Mouse (Mus musculus) left cerebral cortex, adult 11 months (tissue): ENCODE data around the gene Gsc.
A peak's percentile ranks its signal among the peaks of the same experiment; 100 is the strongest.
"Not testable (repeated sequence)": the region's sequence is repeated elsewhere in the genome, so short reads cannot be mapped to it uniquely, and the experiment has no call there.

Source experiments
- DNase-seq: peaks from one replicate; pipeline ENCODE4 v3.0.0; 2022; ENCODE audit warnings: low spot score

Gene Gsc

GRCm38 (mm10) chr12:104453002-104453401, 20.1 kb downstream of the Gsc start:
- DNase-seq = no peak

- no peak for DNase-seq
Measured at GRCm38 (mm10) chr12:104450257-104450656, 22.9 kb downstream of the Gsc start.

- no peak for DNase-seq
Measured at GRCm38 (mm10) chr12:104448099-104448498, 25.0 kb downstream of the Gsc start.

- not testable (repeated sequence) for DNase-seq
Measured at GRCm38 (mm10) chr12:104447056-104447455, 26.1 kb downstream of the Gsc start.

- no peak for DNase-seq
Measured at GRCm38 (mm10) chr12:104443716-104444115, 29.4 kb downstream of the Gsc start.

- DNase-seq = peak; percentile 70
Measured at GRCm38 (mm10) chr12:104440087-104440760, 32.9 kb downstream of the Gsc start.

GRCm38 (mm10) chr12:104433951-104434735, 39.0 kb downstream of the Gsc start:
- DNase-seq = no peak

GRCm38 (mm10) chr12:104433214-104433613, 39.9 kb downstream of the Gsc start:
- no peak for DNase-seq

- no peak for DNase-seq
Measured at GRCm38 (mm10) chr12:104431359-104431758, 41.8 kb downstream of the Gsc start.

- no peak for DNase-seq
Measured at GRCm38 (mm10) chr12:104426915-104427314, 46.2 kb downstream of the Gsc start.

- no peak for DNase-seq
Measured at GRCm38 (mm10) chr12:104425591-104425990, 47.5 kb downstream of the Gsc start.

GRCm38 (mm10) chr12:104422615-104423392, 50.3 kb downstream of the Gsc start:
- DNase-seq = no peak
